In genomic region chr15:63218393-63219060, GRCm38 (mm10) we compare ENCODE assay signal across 24 mouse cellular contexts.
DNase-seq lines count a peak whose midpoint lies in the region; ATAC-seq and TF ChIP-seq lines count a peak whose summit lies in the region.
"Had no signal": no experiment of that assay in that cellular context is flagged by ENCODE, and none has a peak within 500 bp of the region (broad histone marks: within the 10 kb centered on the region; RNA-seq: fewer than 3 reads in every experiment).

No protein-coding gene starts in this region.

- H3K36me3 ChIP-seq in hindbrain, postnatal 0 days (ENCODE audit: insufficient read depth, low read length): no peaks in the 10 kb centered on the region
- H3K36me3 ChIP-seq in hindbrain, embryonic 10.5 days: no peaks in the 10 kb centered on the region
- H3K36me3 ChIP-seq in midbrain, embryonic 14.5 days (ENCODE audit: control insufficient read depth, insufficient read depth, low read length): no peaks in the 10 kb centered on the region
- no peaks in the 10 kb centered on the region for H3K36me3 ChIP-seq in midbrain, embryonic 15.5 days (replicated peaks)
- H3K36me3 ChIP-seq: embryonic facial prominence, embryonic 15.5 days; heart, embryonic 15.5 days; kidney, embryonic 15.5 days; neural tube, embryonic 15.5 days had no signal

- peak; percentile 54 to 55 for DNase-seq in cerebellum, postnatal 10 days
- DNase-seq in cerebellum, adult 11-12 months: no peak
- DNase-seq in hindbrain, postnatal 0 days (ENCODE audit: low spot score): peak; percentile 57
- no peak for DNase-seq in hindbrain, embryonic 10.5 days (ENCODE audit: low spot score)
- peak; percentile 42 for DNase-seq in midbrain, embryonic 14.5 days
- peak; percentile 57 for DNase-seq in brain, embryonic 14.5 days (ENCODE audit: low read depth)
- DNase-seq: adrenal gland, postnatal 36 days; cerebellum, adult 18-20 months; cerebellum, postnatal 36 days; embryo, embryonic 11 days; gastrocnemius, adult 2 months; kidney, postnatal 4 days; lung, adult 2 months; lung, postnatal 4 days; thymus, postnatal 25 days had no signal

- H3K4me1 ChIP-seq in hindbrain, postnatal 0 days (ENCODE audit: insufficient read depth, low read length): no peaks in the 10 kb centered on the region; the same call in 1 of the 2 replicates
- no peaks in the 10 kb centered on the region for H3K4me1 ChIP-seq in hindbrain, embryonic 10.5 days (replicated peaks)
- no peaks in the 10 kb centered on the region for H3K4me1 ChIP-seq in midbrain, embryonic 14.5 days (ENCODE audit: control insufficient read depth, insufficient read depth, low read length)
- H3K4me1 ChIP-seq in midbrain, embryonic 15.5 days: no peaks in the 10 kb centered on the region
- H3K4me1 ChIP-seq: embryonic facial prominence, embryonic 15.5 days; heart, embryonic 15.5 days; kidney, embryonic 15.5 days; neural tube, embryonic 15.5 days had no signal

- no peak overlapping the region for H3K4me2 ChIP-seq in hindbrain, postnatal 0 days (ENCODE audit: low read depth, low read length)
- H3K4me2 ChIP-seq in midbrain, embryonic 14.5 days (ENCODE audit: low read length): no peak overlapping the region
- H3K4me2 ChIP-seq in midbrain, embryonic 15.5 days: no peak overlapping the region
- H3K4me2 ChIP-seq: embryonic facial prominence, embryonic 15.5 days; heart, embryonic 15.5 days; kidney, embryonic 15.5 days; liver, embryonic 11.5 days; neural tube, embryonic 15.5 days had no signal

- no peaks in the 10 kb centered on the region for H3K9me3 ChIP-seq in hindbrain, postnatal 0 days (ENCODE audit: low read length)
- no peaks in the 10 kb centered on the region for H3K9me3 ChIP-seq in hindbrain, embryonic 10.5 days
- H3K9me3 ChIP-seq in midbrain, embryonic 14.5 days (ENCODE audit: control insufficient read depth, low read length): no peaks in the 10 kb centered on the region
- no peaks in the 10 kb centered on the region for H3K9me3 ChIP-seq in midbrain, embryonic 15.5 days
- H3K9me3 ChIP-seq: embryonic facial prominence, embryonic 15.5 days; heart, embryonic 15.5 days; kidney, embryonic 15.5 days; neural tube, embryonic 15.5 days had no signal

- no peak overlapping the region for H3K9ac ChIP-seq in hindbrain, postnatal 0 days (replicated peaks; ENCODE audit: low read length)
- H3K9ac ChIP-seq in midbrain, embryonic 14.5 days (replicated peaks; ENCODE audit: low read length): no peak overlapping the region
- no peak overlapping the region for H3K9ac ChIP-seq in midbrain, embryonic 15.5 days
- H3K9ac ChIP-seq: embryonic facial prominence, embryonic 15.5 days; heart, embryonic 15.5 days; kidney, embryonic 15.5 days; neural tube, embryonic 15.5 days had no signal

- H3K4me3 ChIP-seq in hindbrain, postnatal 0 days (ENCODE audit: low read length): no peak overlapping the region
- H3K4me3 ChIP-seq in hindbrain, embryonic 10.5 days: no peak overlapping the region
- H3K4me3 ChIP-seq in midbrain, embryonic 14.5 days (replicated peaks; ENCODE audit: low read depth, low read length): no peak overlapping the region
- H3K4me3 ChIP-seq in midbrain, embryonic 15.5 days: no peak overlapping the region
- H3K4me3 ChIP-seq: embryonic facial prominence, embryonic 15.5 days; gastrocnemius, adult 2 months; heart, embryonic 15.5 days; kidney, embryonic 15.5 days; neural tube, embryonic 15.5 days had no signal

- TF ChIP-seq CTCF in hindbrain, postnatal 0 days (IDR thresholded peaks at IDR 0.05; ENCODE audit: low read depth): no peak
- TF ChIP-seq CTCF in brain, embryonic 14.5 days (IDR thresholded peaks at IDR 0.05; ENCODE audit: borderline replicate concordance, extremely low read depth, insufficient read depth, insufficient read length): no peak

- H3K27ac ChIP-seq in hindbrain, postnatal 0 days: no peak overlapping the region
- H3K27ac ChIP-seq in hindbrain, embryonic 10.5 days: no peak overlapping the region
- no peak overlapping the region for H3K27ac ChIP-seq in midbrain, embryonic 14.5 days (replicated peaks; ENCODE audit: low read depth, low read length)
- no peak overlapping the region for H3K27ac ChIP-seq in midbrain, embryonic 15.5 days
- H3K27ac ChIP-seq: embryonic facial prominence, embryonic 15.5 days; gastrocnemius, adult 2 months; heart, embryonic 15.5 days; kidney, embryonic 15.5 days; neural tube, embryonic 15.5 days had no signal

- TF ChIP-seq POLR2A in brain, embryonic 14.5 days (IDR thresholded peaks at IDR 0.05; ENCODE audit: borderline replicate concordance, extremely low read depth, insufficient read depth, insufficient read length, poor library complexity, severe bottlenecking): no peak

- WGBS in hindbrain, postnatal 0 days: 45% methylated on average over 2 of the region's 2 CpGs
- WGBS in hindbrain, embryonic 10.5 days: 87% methylated on average over 2 of the region's 2 CpGs
- WGBS in midbrain, embryonic 14.5 days: 51% methylated on average over 2 of the region's 2 CpGs
- 53% methylated on average over 2 of the region's 2 CpGs for WGBS in midbrain, embryonic 15.5 days

- no peaks in the 10 kb centered on the region for H3K27me3 ChIP-seq in hindbrain, postnatal 0 days (ENCODE audit: insufficient read depth, low read length)
- H3K27me3 ChIP-seq in hindbrain, embryonic 10.5 days (ENCODE audit: insufficient read depth, poor library complexity, severe bottlenecking): no peaks in the 10 kb centered on the region
- H3K27me3 ChIP-seq in midbrain, embryonic 14.5 days (ENCODE audit: control insufficient read depth, insufficient read depth, low read length): no peaks in the 10 kb centered on the region
- no peaks in the 10 kb centered on the region for H3K27me3 ChIP-seq in midbrain, embryonic 15.5 days (replicated peaks)
- H3K27me3 ChIP-seq: embryonic facial prominence, embryonic 15.5 days; heart, embryonic 15.5 days; kidney, embryonic 15.5 days; neural tube, embryonic 15.5 days had no signal

- no peak for ATAC-seq in hindbrain, postnatal 0 days
- ATAC-seq in midbrain, embryonic 14.5 days (ENCODE audit: low FRiP score, low TSS enrichment): no peak
- ATAC-seq in midbrain, embryonic 15.5 days (replicated peaks): no peak
- ATAC-seq in erythroblast, adult 5-6 weeks (replicated peaks; ENCODE audit: low FRiP score, poor library complexity, severe bottlenecking): no peak
- ATAC-seq: hindbrain, embryonic 16.5 days; intestine, postnatal 0 days had no signal

Comparison
In these comparisons a context has a peak if more than half of its experiments do, and no peak if none do; other contexts are left out.
1. DNase-seq: peak in cerebellum, postnatal 10 days (2 of 2), hindbrain, postnatal 0 days (single experiment), midbrain, embryonic 14.5 days (single experiment) and brain, embryonic 14.5 days (single experiment); none in cerebellum, adult 11-12 months (single experiment) and hindbrain, embryonic 10.5 days (single experiment).